ENCODE assay signal across 19 mouse cellular contexts in the genomic region with DNA sequence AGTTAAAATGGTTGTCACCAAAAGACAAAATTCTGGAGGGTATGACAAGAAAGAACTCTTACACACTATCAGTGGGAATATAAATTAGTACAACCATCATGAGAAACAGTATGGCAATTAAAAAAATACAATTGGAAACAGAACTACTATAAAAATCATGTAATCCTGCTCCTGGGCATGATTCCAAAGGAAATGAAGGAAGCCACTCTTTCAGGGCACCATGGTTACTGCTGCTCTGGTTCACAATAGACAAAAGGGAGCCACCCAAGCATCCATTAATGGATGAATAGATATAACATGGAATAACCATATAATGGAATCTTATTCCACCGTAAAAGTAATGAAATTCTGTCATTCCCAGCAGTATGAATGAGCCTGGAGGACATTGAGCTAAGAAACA.
"Had no signal": no experiment of that assay in that cellular context is flagged by ENCODE, and none has a peak within 500 bp of the region (broad histone marks: within the 10 kb centered on the region; RNA-seq: fewer than 3 reads in every experiment).

No protein-coding gene starts in this region.

- H3K4me1 ChIP-seq: limb, embryonic 13.5 days; liver, embryonic 12.5 days; liver, embryonic 15.5 days; lung, embryonic 15.5 days had no signal

- H3K4me3 ChIP-seq: layer of hippocampus, adult 2 months; limb, embryonic 10.5 days; limb, embryonic 13.5 days; liver, embryonic 12.5 days; liver, embryonic 15.5 days; lung, embryonic 15.5 days; megakaryocyte, embryonic 14.5 days had no signal

- H3K27me3 ChIP-seq: limb, embryonic 13.5 days had no signal

- H3K36me3 ChIP-seq: limb, embryonic 10.5 days; limb, embryonic 13.5 days; liver, embryonic 12.5 days; liver, embryonic 15.5 days; lung, embryonic 15.5 days had no signal

- H3K9ac ChIP-seq: limb, embryonic 13.5 days; liver, embryonic 12.5 days; liver, embryonic 15.5 days; lung, embryonic 15.5 days had no signal

- H3K9me3 ChIP-seq: limb, embryonic 10.5 days; limb, embryonic 13.5 days; liver, embryonic 12.5 days; liver, embryonic 15.5 days; lung, embryonic 15.5 days had no signal

- ATAC-seq: liver, embryonic 12.5 days; midbrain, embryonic 16.5 days had no signal

- DNase-seq: kidney, adult 18-20 months; kidney, adult 9 months; kidney, postnatal 14 days; layer of hippocampus, adult 9-11 months; liver; lung, adult 18-20 months; lung, postnatal 10 days; lung, postnatal 36 days; thymus, adult 18-20 months; thymus, postnatal 36 days had no signal

- H3K4me2 ChIP-seq: limb, embryonic 13.5 days; liver, embryonic 12.5 days; liver, embryonic 15.5 days; lung, embryonic 15.5 days; midbrain, embryonic 11.5 days had no signal

- H3K27ac ChIP-seq: layer of hippocampus, adult 2 months; limb, embryonic 10.5 days; limb, embryonic 13.5 days; liver, embryonic 12.5 days; liver, embryonic 15.5 days; lung, embryonic 15.5 days had no signal
